Mouse (Mus musculus) hindbrain, postnatal 0 days (tissue): ENCODE measurements around the gene Fam219b. TPM values are rescaled to one million over a fixed set of nuclear protein-coding genes. Genes with fewer than 3 reads are reported as not detected.

Experiments used
- ATAC-seq: fragments of 200-750 bp; cut with Nextera tagmentation; 2 replicates; pipeline ENCODE4 v1.8.0; 2017; ENCODE audit warnings: mild to moderate bottlenecking, moderate TSS enrichment, moderate library complexity
- DNase-seq: peaks from one replicate; pipeline ENCODE4 v3.0.0-alpha.2; 2015; ENCODE audit warnings: low spot score
- H3K27ac ChIP-seq: fragments of 300-500 bp; sonication (generic); 2 replicates; pipeline ENCODE4 v1.5.1; 2014; ENCODE audit warnings: mild to moderate bottlenecking
- H3K27me3 ChIP-seq: fragments of 300-500 bp; sonication (generic); 2 replicates; pipeline ENCODE4 v1.6.1; 2014; ENCODE audit warnings: low read length, mixed read lengths; ENCODE audit not compliant: insufficient read depth
- H3K36me3 ChIP-seq: fragments of 300-500 bp; sonication (generic); 2 replicates; pipeline ENCODE4 v1.6.1; 2014; ENCODE audit warnings: low read length, mixed read lengths; ENCODE audit not compliant: insufficient read depth
- H3K4me1 ChIP-seq: fragments of 300-500 bp; sonication (generic); 2 replicates; pipeline ENCODE4 v1.6.1; 2014; ENCODE audit warnings: antibody characterized with exemption, low read length, mixed read lengths; ENCODE audit not compliant: insufficient read depth
- H3K4me2 ChIP-seq: fragments of 300-500 bp; sonication (generic); 2 replicates; pipeline ENCODE4 v1.6.1; 2014; ENCODE audit warnings: low read depth, mild to moderate bottlenecking, low read length, moderate library complexity, mixed read lengths
- H3K4me3 ChIP-seq: fragments of 300-500 bp; sonication (generic); 2 replicates; pipeline ENCODE4 v1.5.1; 2014; ENCODE audit warnings: low read length
- H3K9ac ChIP-seq: fragments of 300-500 bp; sonication (generic); replicated peaks from 2 replicates; pipeline ENCODE4 v1.6.1; 2014; ENCODE audit warnings: mild to moderate bottlenecking, low read length, moderate library complexity, mixed read lengths
- H3K9me3 ChIP-seq: fragments of 300-500 bp; sonication (generic); 2 replicates; pipeline ENCODE4 v1.6.1; 2016; ENCODE audit warnings: low read length, mixed read lengths
- CTCF ChIP-seq: IDR thresholded peaks from 2 replicates; pipeline ENCODE4 v1.5.1; 2016; ENCODE audit warnings: antibody characterized with exemption, control low read depth, low read depth
- WGBS: fragments of 180-500 bp; shearing (Covaris S2); extraction: QIAGEN DNeasy Blood & Tissue Kit; methylation state at CpG from one replicate; pipeline ENCODE4 v1.1.7; 2014; 5-methylcytosine and 5-hydroxymethylcytosine counted together
- polyA plus RNA-seq: library from polyadenylated mRNA; unstranded; fragments of >200 nt; fragmentation: Nextera tagmentation; extraction: Ambion mirVana; gene quantifications from 2 replicates; pipeline ENCODE4 v1.2.1, GENCODE M21; 2015
- total RNA-seq: library from RNA; depleted of rRNA; stranded (reverse); fragments of >200 nt; gene quantifications from 2 replicates; pipeline ENCODE4 v1.2.3, GENCODE M21; 2014

The Fam219b gene
- total and polyA plus RNA-seq, 2 experiments from 2014 or later, result 14.6 to 23.2 TPM

GRCm38 (mm10) chr9:57568500-57568899, 31.2 kb downstream of the Fam219b start:
- no peak for ATAC-seq

GRCm38 (mm10) chr9:57574397-57574796, 37.1 kb downstream of the Fam219b start:
- Histone ChIP-seq H3K27ac (no peak overlapping the region), H3K4me1 (no peaks in the 10 kb centered on the region), H3K9me3 (no peaks in the 10 kb centered on the region), H3K4me2 (no peak overlapping the region), H3K4me3 (no peak overlapping the region), H3K36me3 (peaks cover 27% of the 10 kb centered on the region), H3K27me3 (no peaks in the 10 kb centered on the region), H3K9ac (no peak overlapping the region)
- DNase-seq, result no peak
- TF ChIP-seq CTCF, result no peak
- no peak for ATAC-seq

More at GRCm38 (mm10) chr9:57568500-57568899, 31.2 kb downstream of the Fam219b start:
- H3K4me2 ChIP-seq, result no peak overlapping the region
- no peak for TF ChIP-seq CTCF
- no peak overlapping the region for H3K27ac ChIP-seq
- peaks cover 19% of the 10 kb centered on the region for H3K36me3 ChIP-seq
- no peaks in the 10 kb centered on the region for H3K27me3 ChIP-seq
- no peak overlapping the region for H3K4me3 ChIP-seq
- WGBS, result 98% methylated on average over 6 of the region's 6 CpGs
- no peaks in the 10 kb centered on the region for H3K9me3 ChIP-seq
- no peak overlapping the region for H3K9ac ChIP-seq
- DNase-seq, result no peak
- H3K4me1 ChIP-seq, result no peaks in the 10 kb centered on the region

- 85% methylated on average over 3 of the region's 3 CpGs for WGBS
- Histone ChIP-seq H3K27me3 (no peaks in the 10 kb centered on the region), H3K36me3 (peaks cover 38% of the 10 kb centered on the region), H3K27ac (no peak overlapping the region), H3K4me3 (no peak overlapping the region), H3K4me1 (no peaks in the 10 kb centered on the region), H3K9ac (no peak overlapping the region), H3K9me3 (no peaks in the 10 kb centered on the region), H3K4me2 (no peak overlapping the region)
- no peak for DNase-seq
- ATAC-seq, result no peak
- no peak for TF ChIP-seq CTCF
Observed at GRCm38 (mm10) chr9:57575577-57575976, 38.2 kb downstream of the Fam219b start.

- H3K4me2 ChIP-seq, result no peak overlapping the region
- no peak overlapping the region for H3K27ac ChIP-seq
- no peak for TF ChIP-seq CTCF
- ATAC-seq (no peak), DNase-seq (no peak)
- no peak overlapping the region for H3K4me3 ChIP-seq
- H3K27me3 ChIP-seq, result no peaks in the 10 kb centered on the region
- H3K9ac ChIP-seq, result no peak overlapping the region
- peaks cover 51% of the 10 kb centered on the region for H3K36me3 ChIP-seq
- no peaks in the 10 kb centered on the region for H3K4me1 ChIP-seq
- no peaks in the 10 kb centered on the region for H3K9me3 ChIP-seq
- 84% methylated on average over 6 of the region's 6 CpGs for WGBS
Observed at GRCm38 (mm10) chr9:57577144-57577849, 40.0 kb downstream of the Fam219b start.

- WGBS, result 82% methylated on average over 3 of the region's 3 CpGs
- H3K36me3 ChIP-seq, result peaks cover 53% of the 10 kb centered on the region
- H3K27ac ChIP-seq, result no peak overlapping the region
- H3K4me2 ChIP-seq, result no peak overlapping the region
- TF ChIP-seq CTCF, result no peak
- H3K9me3 ChIP-seq, result no peaks in the 10 kb centered on the region
- ATAC-seq (no peak), DNase-seq (no peak)
- H3K27me3 ChIP-seq, result no peaks in the 10 kb centered on the region
- H3K9ac ChIP-seq, result no peak overlapping the region
- H3K4me3 ChIP-seq, result no peak overlapping the region
- peaks cover 3% of the 10 kb centered on the region; the same call in 1 of the 2 replicates for H3K4me1 ChIP-seq
Observed at GRCm38 (mm10) chr9:57584991-57585390, 47.7 kb downstream of the Fam219b start.

GRCm38 (mm10) chr9:57589224-57590126, 52.1 kb downstream of the Fam219b start, which contains the start of gene Ulk3:
Gene Ulk3, plus strand, starts transcription at chr9:57589452.
- Histone ChIP-seq H3K9me3 (no peaks in the 10 kb centered on the region), H3K36me3 (peaks cover 19% of the 10 kb centered on the region; the same call in 1 of the 2 replicates), H3K4me2 (peak within 1 kb of the TSS; percentile 94), H3K9ac (peak within 1 kb of the TSS; percentile 80), H3K27ac (peak within 1 kb of the TSS; percentile 80), H3K27me3 (no peaks in the 10 kb centered on the region), H3K4me1 (peaks cover 7% of the 10 kb centered on the region; the same call in 1 of the 2 replicates), H3K4me3 (peak within 1 kb of the TSS; percentile 76)
- ATAC-seq (peak; percentile 77), DNase-seq (peak; percentile 82)
- peak; percentile 36 for TF ChIP-seq CTCF
- WGBS, result under 1% methylated on average over 58 of the region's 58 CpGs
